Mouse (Mus musculus) hematopoietic stem cell, adult 5-6 weeks (primary cell): ENCODE measurements around the gene Eral1. TPM values are rescaled to one million over a fixed set of nuclear protein-coding genes. Genes with fewer than 3 reads are reported as not detected.

Source experiments
- ATAC-seq, 2 experiments: fragments of 125-278 bp in 1 of 2; replicated peaks in 1 of 2; 2 replicates each; pipeline ENCODE4 v1.8.0; 2016 to 2017; ENCODE audit warnings: inconsistent platforms in 2 of 2, mild to moderate bottlenecking in 2 of 2, moderate number of reproducible peaks in 2 of 2, low read depth in 1 of 2, moderate TSS enrichment in 1 of 2; ENCODE audit not compliant: low FRiP score in 2 of 2, poor library complexity in 2 of 2, severe bottlenecking in 2 of 2, insufficient read depth in 1 of 2, low TSS enrichment in 1 of 2
- total RNA-seq: library from RNA; stranded (forward); fragments of 172-1452, 232-1000 nt; gene quantifications from 2 replicates; pipeline ENCODE4 v1.2.3, GENCODE M21; 2017

The Eral1 gene
- total RNA-seq, 1 experiment from 2014 or later, result 28.5 TPM

GRCm38 (mm10) chr11:78097077-78097476 lies 16.9 kb upstream of the Eral1 start:
- ATAC-seq, result no peak

DNA sequence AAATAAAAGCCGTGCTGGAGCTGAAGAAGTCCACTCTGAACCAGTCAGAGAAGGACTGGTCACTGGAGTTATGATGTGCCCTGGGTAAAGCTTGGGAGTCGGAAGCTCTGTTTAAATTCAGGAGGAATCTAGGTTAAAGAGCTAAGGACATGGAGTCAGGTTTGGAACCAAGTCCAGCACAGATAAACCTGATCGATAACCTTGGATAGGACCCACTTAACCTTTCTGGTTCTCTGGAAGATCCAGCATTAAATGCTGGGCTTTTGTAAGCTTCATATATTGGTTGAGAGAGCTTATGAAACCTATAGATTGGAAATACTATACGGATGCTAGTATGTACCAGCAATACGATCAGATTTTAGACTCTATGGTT lies 14.9 kb upstream of the Eral1 start:
- ATAC-seq, result no peak

DNA sequence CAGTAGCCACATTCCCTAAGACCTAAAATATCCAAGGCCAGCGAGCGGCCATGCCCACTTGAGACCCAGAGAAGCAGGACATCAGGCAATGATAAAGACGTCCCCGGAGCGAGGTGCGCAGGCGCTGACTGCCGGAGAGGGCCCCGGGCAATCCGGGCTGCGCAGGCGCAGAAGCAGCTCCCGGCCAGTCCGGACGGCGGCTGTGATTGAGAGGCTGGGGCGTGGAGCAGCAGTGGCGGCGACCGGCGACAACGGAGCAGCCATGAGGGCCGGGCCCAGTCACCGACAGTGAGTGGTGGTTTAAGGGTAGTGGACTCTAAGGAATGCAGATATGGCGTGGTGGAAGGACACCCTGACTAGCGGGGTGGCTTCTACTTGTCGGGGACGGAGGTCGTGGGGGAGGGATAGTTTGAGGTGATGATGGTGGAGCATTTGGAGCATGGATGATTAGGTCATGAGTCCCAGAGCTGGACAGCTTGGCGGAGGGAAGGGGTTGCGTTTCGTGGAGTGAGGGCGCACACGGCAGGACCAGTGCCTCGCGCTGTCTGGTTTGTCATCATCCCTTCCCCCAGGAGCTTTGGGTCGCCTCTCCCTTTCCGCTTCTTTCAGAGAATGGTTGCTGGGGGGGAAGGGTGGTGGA lies 14.4 kb upstream of the Eral1 start, which contains the start of gene Fam222b:
TSS of gene Fam222b (plus strand) at position 157 of the 640 bp plus-strand sequence.
- ATAC-seq, result peak; percentile 92 to 96

DNA sequence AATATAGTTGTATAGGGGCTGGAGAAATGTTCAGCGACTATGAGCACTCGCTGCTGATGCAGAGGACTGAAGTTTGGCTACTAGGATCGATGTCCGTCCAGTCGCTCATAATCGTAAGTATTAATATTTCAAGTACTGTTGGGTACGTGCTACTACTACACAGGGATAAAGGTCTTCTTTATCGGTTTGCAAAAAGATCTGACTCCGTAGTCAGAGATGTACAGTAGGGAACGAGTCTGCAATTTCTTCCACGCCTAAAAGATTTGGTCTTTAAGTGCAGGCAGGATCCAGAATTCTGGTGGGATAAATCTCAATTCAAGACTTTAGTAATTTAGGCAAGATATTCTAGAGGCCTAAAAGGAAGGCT lies 13.9 kb upstream of the Eral1 start:
- ATAC-seq, result no peak

DNA sequence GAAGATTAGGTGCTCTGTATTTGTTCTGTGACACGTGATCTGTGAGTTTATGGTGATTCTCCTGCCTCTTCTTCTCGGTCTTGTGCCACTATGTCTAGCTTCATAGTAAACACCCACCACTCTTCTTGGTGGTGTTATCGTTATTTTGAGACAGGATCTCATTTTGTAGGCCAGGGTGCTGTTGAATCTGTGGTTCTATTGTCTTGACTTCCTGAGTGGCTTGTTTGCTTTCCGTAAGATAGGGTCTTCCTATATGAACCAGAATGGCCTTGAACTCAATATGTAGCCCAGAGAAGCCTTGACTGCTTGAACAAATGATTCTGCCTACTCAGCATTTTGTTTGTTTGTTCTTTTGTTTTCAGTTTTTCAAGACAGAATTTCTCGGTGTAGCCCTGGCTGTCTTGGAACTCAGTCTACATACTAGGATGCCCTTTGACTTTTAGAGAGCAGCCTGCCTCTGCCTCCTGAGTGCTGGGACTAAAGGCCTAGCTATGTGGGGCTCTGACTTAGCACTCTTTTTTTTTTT lies 7.6 kb upstream of the Eral1 start:
- no peak for ATAC-seq

DNA sequence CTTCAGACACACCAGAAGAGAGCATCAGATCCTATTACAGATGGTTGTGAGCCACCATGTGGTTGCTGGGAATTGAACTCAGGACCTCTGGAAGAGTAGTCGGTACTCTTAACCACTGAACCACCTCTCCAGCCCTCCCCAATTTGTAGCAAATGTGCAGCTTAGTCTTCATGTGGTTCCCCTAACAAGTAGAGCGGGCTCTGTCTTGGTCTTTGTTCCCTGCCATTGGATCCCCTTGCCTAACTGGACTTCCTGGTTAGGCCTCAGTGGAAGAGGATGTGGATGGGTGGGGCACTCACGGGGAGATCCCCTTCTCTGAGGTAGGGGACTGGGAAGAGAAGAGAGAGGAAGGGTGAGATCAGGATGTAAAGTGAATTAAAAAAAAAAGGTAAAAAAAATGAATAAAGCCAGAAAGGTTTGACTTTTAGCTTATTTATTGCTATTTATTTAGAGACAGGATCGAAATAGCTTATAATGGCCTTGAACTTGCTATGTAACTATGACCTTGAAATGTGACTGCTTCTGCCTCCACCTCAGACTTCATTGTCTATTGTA lies 6.8 kb upstream of the Eral1 start:
- ATAC-seq, result no peak

- no peak for ATAC-seq
Observed at GRCm38 (mm10) chr11:78083595-78083994, 3.4 kb upstream of the Eral1 start.

- ATAC-seq, result no peak
Observed at GRCm38 (mm10) chr11:78074666-78075065, 5.5 kb downstream of the Eral1 start.

GRCm38 (mm10) chr11:78074277-78074652 lies 5.9 kb downstream of the Eral1 start:
- no peak for ATAC-seq

DNA sequence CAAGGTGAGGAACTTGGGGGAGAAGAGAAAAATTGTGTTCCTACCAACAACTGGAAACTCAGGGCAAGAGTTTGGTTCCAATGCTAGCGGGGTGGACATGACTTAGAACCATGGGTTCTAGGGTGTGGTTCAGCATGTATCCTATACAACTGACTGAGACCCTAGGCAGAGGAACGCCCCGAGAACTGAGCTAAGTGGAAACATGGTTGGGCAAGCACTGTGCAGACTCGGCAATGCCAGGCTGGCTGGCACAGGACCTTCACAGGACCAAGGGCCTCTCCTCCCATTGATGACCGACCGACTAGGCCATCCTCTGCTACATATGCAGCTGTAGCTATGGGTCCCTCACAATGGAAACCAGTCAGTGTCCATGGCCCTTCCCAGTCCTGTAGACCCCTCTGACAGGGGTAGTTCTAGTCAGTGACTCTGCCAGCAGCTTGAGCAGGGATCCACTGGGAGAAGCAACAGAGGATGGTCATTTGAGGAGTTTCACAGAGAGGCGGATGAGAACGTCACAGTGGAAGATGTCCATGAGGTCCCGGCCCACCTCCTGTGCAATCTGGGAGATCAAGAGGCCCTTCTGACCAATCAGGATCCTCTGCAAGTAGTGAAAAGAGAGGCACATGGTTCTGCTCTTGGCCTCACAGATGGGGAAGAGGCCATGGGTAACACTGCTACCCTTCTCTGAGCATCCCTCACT lies 6.5 kb downstream of the Eral1 start:
- no peak; a peak in 1 of 4 replicates for ATAC-seq

GRCm38 (mm10) chr11:78072425-78073130 lies 7.6 kb downstream of the Eral1 start:
- ATAC-seq, result no peak

DNA sequence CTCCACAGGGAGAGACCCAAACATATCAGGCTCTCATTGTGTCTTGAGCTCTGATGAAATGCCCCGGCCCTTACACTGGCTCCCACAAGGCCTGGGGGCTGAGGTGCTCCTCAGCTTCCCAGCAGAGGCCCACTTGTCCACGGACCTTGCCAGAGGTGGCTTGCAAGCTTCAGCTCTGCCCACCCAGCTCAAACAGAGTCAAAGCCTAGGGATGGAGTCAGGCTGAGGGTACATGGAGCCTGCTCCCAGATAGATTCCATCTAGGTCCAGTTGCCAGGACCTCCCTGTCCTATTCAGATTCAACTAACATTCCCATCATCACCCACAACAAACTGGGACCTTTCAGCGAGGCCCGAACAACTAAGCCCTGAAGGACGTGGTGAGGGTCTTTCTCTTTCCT lies 8.2 kb downstream of the Eral1 start:
- no peak for ATAC-seq

- peak in 1 of 2 experiments; percentile 41; a peak in 1 of 4 replicates for ATAC-seq
Observed at GRCm38 (mm10) chr11:78069646-78070045, 10.5 kb downstream of the Eral1 start.

- no peak for ATAC-seq
Observed at GRCm38 (mm10) chr11:78069130-78069529, 11.1 kb downstream of the Eral1 start.

DNA sequence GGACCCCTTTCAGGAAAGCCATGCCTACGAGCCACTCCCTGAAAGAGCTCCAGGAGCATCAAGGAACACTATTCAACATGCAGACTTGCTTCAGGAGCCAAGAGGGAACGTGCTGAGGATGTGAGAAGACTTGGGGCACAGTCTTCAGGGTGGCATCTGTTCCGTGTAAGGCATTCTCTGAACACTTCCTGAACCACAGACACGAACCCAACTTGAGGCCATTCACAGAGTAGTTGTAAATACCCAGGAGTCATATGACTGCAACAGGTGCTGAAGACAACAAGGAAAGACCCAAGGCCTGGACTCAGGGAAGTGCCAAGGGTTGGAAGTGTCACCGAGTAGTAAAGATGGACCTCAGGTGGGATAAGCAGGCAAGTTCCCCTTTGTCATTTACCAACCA lies 12.6 kb downstream of the Eral1 start:
- ATAC-seq, result no peak

GRCm38 (mm10) chr11:78066641-78067040 lies 13.5 kb downstream of the Eral1 start:
- ATAC-seq, result no peak

DNA sequence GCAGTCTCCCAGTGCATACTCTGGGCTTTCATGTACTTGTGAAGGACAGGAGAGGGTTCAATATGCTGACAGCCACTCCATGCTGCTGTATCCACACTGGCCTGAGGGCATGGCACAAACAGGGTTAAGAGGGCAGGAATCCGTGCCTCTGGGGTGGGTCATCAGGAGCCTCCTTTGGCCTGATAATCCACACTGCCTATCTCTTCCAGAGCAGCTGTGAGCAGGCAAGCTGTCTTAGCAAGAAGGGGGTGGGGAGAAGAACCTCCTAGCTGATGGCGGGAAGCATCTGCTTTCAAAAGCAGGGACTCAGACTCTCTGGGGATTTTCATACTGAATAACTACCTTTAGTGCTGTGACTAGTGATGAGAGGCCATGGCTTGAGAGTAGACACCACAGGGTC lies 14.3 kb downstream of the Eral1 start:
- peak in 1 of 2 experiments; percentile 4; a peak in 1 of 4 replicates for ATAC-seq

DNA sequence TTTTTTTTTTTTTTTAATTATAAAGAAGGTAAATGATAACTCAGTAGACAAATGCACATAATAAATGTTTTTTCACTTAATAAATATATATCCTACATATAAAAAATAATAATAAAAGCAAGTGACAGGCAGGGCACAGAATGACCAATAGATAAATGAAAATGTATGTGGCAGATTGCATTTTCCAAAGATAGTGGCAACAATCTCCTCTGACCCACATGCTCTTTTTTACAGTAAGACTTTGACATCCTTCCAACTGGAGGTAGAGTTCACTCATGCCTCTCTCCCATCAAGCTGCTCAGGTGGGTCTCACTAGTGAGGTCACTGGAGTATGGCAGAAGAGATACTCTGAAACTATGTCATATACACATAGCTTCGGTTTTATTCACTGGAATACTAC lies 17.6 kb downstream of the Eral1 start:
- ATAC-seq, result no peak
